Mouse (Mus musculus) limb, embryonic 13.5 days (tissue): Measurements from ENCODE around the gene Cts7. TPM values are rescaled to one million over a fixed set of nuclear protein-coding genes. Genes with fewer than 3 reads are reported as not detected.

Experiments used
- ATAC-seq: fragments of 200-750 bp; cut with Nextera tagmentation; 2 replicates; pipeline ENCODE4 v1.8.0; 2017; ENCODE audit warnings: low read depth, moderate number of reproducible peaks, moderate TSS enrichment; ENCODE audit not compliant: low FRiP score
- H3K27ac ChIP-seq: fragments of 300-500 bp; sonication (generic); 2 replicates; pipeline ENCODE4 v1.5.1; 2015; ENCODE audit warnings: inconsistent platforms, mild to moderate bottlenecking, moderate library complexity
- H3K27me3 ChIP-seq: fragments of 300-500 bp; sonication (generic); 2 replicates; pipeline ENCODE4 v1.6.1; 2015; ENCODE audit warnings: mild to moderate bottlenecking, inconsistent platforms
- H3K36me3 ChIP-seq: fragments of 300-500 bp; sonication (generic); 2 replicates; pipeline ENCODE4 v1.6.1; 2015; ENCODE audit warnings: inconsistent platforms, mild to moderate bottlenecking, moderate library complexity
- H3K4me1 ChIP-seq: fragments of 300-500 bp; sonication (generic); 2 replicates; pipeline ENCODE4 v1.6.1; 2015; ENCODE audit warnings: inconsistent platforms
- H3K4me2 ChIP-seq: fragments of 300-500 bp; sonication (generic); replicated peaks from 2 replicates; pipeline ENCODE4 v1.6.1; 2015; ENCODE audit warnings: inconsistent platforms, mild to moderate bottlenecking, moderate library complexity
- H3K4me3 ChIP-seq: fragments of 300-500 bp; sonication (generic); 2 replicates; pipeline ENCODE4 v1.5.1; 2015; ENCODE audit warnings: moderate library complexity, mild to moderate bottlenecking, inconsistent platforms
- H3K9ac ChIP-seq: fragments of 300-500 bp; sonication (generic); 2 replicates; pipeline ENCODE4 v1.6.1; 2015; ENCODE audit warnings: mild to moderate bottlenecking, inconsistent platforms
- H3K9me3 ChIP-seq: fragments of 300-500 bp; sonication (generic); 2 replicates; pipeline ENCODE4 v1.6.1; 2016; ENCODE audit warnings: inconsistent platforms
- microRNA-seq: library from miRNA; unstranded; fragments of <30 nt; microRNA quantifications from one replicate; pipeline ENCODE4, GENCODE M21; 2016
- polyA plus RNA-seq: library from polyadenylated mRNA; unstranded; fragments of >200 nt; fragmentation: Nextera tagmentation; extraction: Ambion mirVana; gene quantifications from 2 replicates; pipeline ENCODE4 v1.2.1, GENCODE M21; 2015

Gene Cts7
- polyA plus RNA-seq, result not detected in 2 replicates

DNA sequence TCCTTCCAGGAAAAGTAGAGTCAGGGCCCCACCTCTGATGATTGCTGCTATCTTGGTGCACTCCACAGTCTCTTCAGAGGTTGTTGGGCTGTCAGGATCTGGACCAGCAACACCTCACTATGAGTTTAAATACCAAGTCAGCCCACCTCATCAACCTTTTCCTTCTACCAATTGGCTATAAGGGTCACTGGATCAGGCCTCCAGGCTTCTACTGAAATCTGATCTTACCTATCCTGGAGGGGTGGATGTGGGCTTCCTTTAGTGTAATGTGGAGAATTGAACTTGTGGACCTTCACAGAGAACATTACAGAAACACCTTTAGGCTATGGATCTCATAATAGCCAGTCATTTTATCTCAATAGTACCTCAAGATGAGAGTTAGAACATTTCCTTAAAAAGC lies at the start of gene Cts7:
Gene Cts7 (minus strand): TSS at position 101 of the 400 bp plus-strand sequence.
- H3K36me3 ChIP-seq, result no peaks in the 10 kb centered on the region
- peaks cover 36% of the 10 kb centered on the region for H3K9me3 ChIP-seq
- H3K27me3 ChIP-seq, result no peaks in the 10 kb centered on the region
- no peak within 1 kb of the TSS for H3K27ac ChIP-seq
- no peaks in the 10 kb centered on the region for H3K4me1 ChIP-seq
- no peak within 1 kb of the TSS for H3K4me2 ChIP-seq
- no peak within 1 kb of the TSS for H3K4me3 ChIP-seq
- ATAC-seq, result no peak
- no peak within 1 kb of the TSS for H3K9ac ChIP-seq

Small RNA genes lying within 50 kb of the gene (microRNA-seq; reads per million reads assigned to microRNA genes)
- gene Gm27704, result not detected

Other genes starting within 250 kb of the Cts7 start
- not detected in 2 replicates for gene Ctsr, start 193.9 kb downstream of the Cts7 start, polyA plus RNA-seq
- not detected in 2 replicates for gene Cts6, start 154.8 kb downstream of the Cts7 start, polyA plus RNA-seq
- gene Cts8, start 102.8 kb downstream of the Cts7 start, polyA plus RNA-seq, result not detected in 2 replicates
- gene Gm49398, start 69.4 kb downstream of the Cts7 start, polyA plus RNA-seq, result not detected in 2 replicates
- gene Ctsm, start 183.6 kb upstream of the Cts7 start, polyA plus RNA-seq, result not detected in 2 replicates
- gene Gm49352, start 210.0 kb upstream of the Cts7 start, polyA plus RNA-seq, result not detected in 2 replicates
- not detected in 2 replicates for gene Cts3, start 211.9 kb upstream of the Cts7 start, polyA plus RNA-seq